Mouse (Mus musculus): Measurements from ENCODE around the gene Rabgef1.

GRCm38 (mm10) chr5:130165213-130165612 is 6.4 kb upstream of the Rabgef1 start:
- no peak for TF ChIP-seq CTCF (IDR thresholded peaks at IDR 0.05; ENCODE audit: low read depth)
- 0 out of 2 replicates have a peak, but pooled peaks have one; percentile 26 for TF ChIP-seq EP300 (IDR thresholded peaks at IDR 0.05; ENCODE audit: low read depth)

Measured in liver, postnatal 0 days (tissue).